Mouse (Mus musculus): ENCODE data around the gene Endou.

- TF ChIP-seq USF1 (IDR thresholded peaks at IDR 0.05; ENCODE audit: low read depth) (no peak), CTCF (IDR thresholded peaks at IDR 0.05; ENCODE audit: control insufficient read depth, insufficient read depth, insufficient read length) (peak; percentile 46), CEBPB (IDR thresholded peaks at IDR 0.05; ENCODE audit: low read depth) (no peak), MAX (IDR thresholded peaks at IDR 0.05) (no peak), MYOG (IDR thresholded peaks at IDR 0.05; ENCODE audit: control insufficient read depth, extremely low read depth, insufficient read length) (no peak), MYOD1 (IDR thresholded peaks at IDR 0.05; ENCODE audit: control insufficient read depth, insufficient read length, low read depth) (no peak), FOSL1 (IDR thresholded peaks at IDR 0.05; ENCODE audit: insufficient read depth, low read length, poor library complexity, severe bottlenecking) (no peak)
Measured at GRCm38 (mm10) chr15:97664981-97665668, 66.0 kb downstream of the Endou start.
